Mouse (Mus musculus): ENCODE data around the gene Ecsit.

Ecsit gene

DNA sequence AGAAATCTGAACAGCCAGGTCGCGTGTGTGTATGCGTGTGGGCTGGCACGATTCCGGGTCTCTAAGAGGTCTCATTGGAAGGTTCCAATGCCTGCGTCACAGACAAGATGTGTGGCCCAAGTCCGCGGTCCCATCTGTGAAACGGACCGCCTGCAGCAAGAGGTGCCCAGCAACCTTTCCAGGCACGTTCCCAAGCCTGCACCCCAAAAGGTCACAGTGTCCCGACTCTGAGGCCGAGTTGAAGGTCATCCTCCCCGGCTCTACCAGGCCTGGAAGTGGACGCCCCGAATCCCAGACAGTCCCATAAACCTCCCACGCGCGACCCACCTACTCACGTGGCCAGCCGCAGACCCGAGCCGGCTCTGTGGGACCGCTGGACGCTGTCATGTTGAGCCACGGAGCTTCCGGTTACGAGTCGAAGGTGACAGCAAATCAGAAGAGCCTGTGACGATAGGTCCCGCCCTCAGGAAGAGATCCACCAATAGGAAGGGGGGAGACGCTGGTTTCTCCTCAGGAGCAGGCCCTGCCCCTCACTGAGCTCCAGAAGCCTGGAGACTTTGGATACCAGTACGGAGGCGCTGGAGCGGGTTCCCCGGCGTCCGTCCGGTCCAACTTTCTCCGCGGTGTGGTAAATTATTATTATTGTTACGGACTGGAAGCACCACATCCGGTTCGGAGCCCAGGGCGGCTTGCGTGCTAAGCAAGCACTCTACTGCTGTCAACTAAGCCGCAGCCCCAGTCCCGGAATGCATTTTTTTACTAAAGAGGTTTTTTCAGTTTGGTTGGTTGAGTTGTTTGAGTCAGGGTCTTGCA, at the start of gene Ecsit:
TSS of gene Ecsit (minus strand) at position 417 of the 813 bp plus-strand sequence.
- peak; percentile 92 to 95 for DNase-seq (ENCODE audit: low spot score in 2 of 2)

DNA sequence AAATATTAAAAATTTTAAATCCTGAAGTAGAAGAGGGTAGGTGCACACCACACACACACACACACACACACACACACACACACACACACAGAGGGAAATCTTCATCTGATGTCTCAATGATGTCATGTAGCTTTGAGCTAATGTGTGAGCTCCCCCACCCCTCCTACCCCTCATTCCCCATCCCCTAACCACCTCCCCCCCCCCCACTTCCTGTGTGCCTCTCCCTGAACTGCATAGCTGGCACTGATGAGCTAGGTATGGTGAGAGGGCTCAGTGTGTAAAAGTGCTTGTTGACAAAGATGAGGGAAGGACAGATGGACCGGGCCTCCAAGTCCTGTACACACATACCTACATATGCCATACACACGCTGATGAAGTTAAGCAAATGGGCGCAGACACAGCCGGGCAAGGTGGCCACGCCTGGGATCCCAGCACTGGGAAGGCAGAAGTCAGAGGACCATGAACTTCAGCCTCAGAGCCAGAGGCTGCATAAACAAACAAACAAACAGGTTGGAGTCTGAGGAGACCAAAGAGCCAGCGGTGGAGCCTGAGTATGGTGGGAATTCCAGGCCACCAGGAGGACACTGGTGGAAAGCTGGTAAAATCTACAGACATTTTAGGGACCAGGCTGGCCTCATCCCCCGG, 49.1 kb upstream of the Ecsit start:
- no peak for DNase-seq (ENCODE audit: low spot score in 2 of 2)

DNA sequence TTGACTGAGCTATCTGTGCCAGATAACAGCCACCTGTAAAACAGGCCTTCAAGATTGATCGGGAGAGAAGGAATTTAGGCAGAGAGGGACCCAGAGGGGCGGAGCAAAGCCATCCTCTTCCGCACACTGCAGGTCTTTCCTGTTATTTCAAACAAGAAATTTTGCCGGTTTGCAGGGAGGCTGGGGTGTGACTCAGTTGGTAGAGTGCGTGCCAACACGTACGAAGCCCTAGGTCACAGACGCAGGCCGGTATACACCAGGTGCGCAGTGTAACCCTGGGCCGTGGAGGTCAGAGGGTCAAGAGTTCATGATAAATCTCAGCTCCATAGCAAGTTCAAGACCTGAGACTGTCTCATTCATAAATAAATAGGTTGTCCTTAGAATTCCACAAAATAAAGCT, 47.0 kb upstream of the Ecsit start:
- DNase-seq (ENCODE audit: low spot score in 2 of 2): no peak

DNA sequence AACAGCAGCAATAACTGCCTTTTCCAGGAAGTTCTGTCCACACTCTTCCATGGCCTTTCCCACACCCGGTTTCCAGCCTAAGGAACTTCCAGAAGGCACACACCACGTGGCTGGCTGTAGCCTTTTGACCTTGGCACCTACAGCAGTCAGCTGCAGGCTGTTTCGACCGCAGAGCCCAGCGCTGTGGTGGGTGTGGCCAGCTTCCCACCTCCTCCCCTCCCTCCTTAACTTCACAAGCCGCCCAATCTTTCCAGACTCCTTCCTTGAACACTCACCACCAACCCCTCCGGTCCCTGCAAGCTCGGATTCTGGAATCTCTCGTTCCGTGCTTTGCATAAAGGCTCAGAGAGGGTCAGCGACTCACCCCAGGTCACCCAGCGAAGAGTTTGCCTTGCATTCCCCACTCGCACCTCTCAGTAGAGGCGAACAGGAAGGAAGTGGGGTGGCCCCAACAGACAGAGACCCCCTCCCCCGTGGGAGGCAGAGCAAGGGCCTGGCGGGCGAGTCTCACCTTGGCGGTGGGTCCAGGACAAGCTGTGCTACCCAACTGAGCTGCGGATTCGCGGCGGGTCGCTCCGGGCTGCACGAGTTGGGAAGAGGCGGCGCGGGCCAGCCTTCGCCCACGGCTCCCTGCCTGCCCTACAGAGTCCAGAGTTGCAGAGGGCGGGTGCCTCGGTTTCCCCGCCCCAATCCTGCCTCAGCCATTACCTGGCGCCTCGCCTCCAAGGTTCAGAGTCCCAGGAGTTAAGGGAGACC, 46.2 kb upstream of the Ecsit start:
- no peak for DNase-seq (ENCODE audit: low spot score in 2 of 2)

DNA sequence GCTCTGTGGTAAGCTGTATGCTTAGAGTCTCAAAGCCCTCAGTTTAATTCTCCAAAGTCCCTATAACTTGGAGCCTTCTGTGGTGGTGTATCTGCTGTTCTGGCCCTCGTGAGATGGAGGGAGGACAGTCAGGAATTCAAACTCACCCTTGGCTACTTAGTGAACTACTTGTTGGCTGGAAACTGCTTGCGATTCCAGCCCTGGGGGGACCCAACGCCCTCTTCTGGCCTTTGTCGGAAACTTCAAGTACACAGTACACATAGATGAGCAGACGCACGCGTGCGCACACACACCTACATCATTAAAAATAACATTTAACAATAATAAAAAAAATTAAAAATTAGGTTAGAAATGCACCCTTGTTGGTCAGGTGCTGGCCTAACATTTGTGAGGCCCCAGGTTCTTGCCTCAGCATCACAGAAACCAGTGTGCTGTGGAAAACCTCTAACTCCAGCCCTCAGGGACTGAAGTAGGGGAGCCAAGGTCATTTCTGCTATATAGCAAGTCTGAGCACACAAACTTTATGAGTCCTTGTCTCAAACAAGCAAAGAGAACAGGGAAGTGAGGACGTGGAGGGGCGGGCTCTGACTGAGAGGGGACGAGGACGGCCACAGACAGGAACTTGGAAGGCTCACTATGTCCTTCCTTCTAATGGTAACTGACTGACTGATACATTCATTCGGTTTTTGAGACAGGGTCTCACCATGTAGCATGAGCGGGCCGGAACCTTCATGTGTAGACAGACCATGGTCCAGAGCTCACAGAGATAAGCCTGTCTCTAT, 40.2 kb upstream of the Ecsit start:
- no peak for DNase-seq (ENCODE audit: low spot score in 2 of 2)

DNA sequence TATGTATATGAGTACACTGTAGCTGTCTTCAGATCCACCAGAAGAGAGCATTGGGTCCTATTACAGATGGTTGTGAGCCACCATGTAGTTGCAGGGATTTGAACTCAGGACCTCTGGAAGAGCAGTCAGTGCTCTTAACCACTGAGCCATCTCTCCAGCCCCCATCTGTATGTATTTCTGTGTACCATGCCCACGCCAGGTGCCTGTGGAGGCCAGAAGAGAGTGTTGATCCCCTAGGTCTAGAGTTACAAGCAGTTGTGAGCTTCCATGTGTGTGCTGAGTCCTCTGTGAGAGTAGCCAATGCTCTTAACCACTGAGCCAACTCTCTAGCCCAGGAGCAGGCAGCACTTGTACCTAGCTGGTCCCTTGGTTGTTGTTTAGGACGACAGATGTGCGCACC, 38.9 kb upstream of the Ecsit start:
- DNase-seq (ENCODE audit: low spot score in 2 of 2): no peak

DNA sequence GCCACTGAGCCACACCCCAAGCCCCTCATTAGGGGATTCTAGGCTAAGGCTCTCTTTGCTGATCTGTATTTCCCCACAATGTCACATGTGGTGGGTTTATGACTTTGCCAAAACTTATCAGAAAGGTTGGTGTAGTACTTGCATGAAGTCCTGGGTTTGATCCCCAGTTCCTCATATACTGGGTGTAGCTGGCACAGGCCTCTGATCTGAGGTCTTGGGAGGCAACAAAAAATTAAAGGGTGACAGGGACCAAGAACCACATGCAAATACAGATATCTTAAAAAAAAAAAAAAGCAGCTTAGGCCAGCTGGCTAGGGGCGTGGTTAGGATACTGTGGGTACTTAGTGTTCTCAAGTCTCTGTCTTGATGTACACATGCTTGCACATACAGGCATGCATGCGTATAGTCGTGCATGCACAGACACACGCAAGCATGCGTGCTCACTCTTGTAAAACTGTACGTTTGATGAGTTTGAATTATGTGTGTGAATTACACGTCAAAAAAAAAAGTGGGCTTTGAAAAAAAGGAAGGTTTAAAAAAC, 37.9 kb upstream of the Ecsit start:
- DNase-seq (ENCODE audit: low spot score in 2 of 2): no peak

DNA sequence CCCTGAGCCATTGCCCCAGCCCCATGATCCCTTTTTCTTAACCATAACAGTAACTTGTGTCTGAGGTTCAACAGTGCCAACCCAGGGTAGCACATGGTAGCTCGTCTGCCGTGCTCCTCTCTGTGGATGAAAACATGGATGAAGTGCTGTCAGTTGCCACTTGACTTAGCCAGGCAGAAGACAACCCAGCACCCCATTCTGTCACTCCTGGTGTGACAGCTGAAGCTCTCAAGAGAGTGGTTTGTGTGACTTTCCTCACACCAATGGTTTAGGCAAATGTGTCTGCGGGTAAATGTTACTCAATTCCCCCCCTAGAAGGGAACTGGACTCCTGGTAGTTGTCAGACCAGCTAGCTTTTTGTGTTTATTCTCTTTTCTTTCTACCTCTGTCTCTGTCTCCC, 36.8 kb upstream of the Ecsit start:
- DNase-seq (ENCODE audit: low spot score in 2 of 2): no peak

DNA sequence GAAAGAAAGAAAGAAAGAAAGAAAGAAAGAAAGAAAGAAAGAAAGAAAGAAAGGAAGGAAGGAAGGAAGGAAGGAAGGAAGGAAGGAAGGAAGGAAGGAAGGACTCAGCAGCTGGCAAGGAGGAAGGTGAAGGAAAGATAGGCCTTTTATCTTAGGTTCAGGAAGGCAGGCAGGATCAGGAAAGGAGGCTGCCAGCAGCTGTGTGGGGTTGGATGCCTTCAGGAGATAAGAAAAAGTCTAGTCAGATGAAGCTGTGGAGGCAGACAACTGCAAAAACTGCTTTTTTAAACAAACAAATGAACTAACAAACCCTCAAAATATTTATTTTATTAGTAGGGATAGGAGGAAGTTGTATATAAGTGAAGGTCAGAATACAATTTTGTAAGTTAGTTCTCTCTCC, 36.3 kb upstream of the Ecsit start:
- DNase-seq (ENCODE audit: low spot score in 2 of 2): no peak

DNA sequence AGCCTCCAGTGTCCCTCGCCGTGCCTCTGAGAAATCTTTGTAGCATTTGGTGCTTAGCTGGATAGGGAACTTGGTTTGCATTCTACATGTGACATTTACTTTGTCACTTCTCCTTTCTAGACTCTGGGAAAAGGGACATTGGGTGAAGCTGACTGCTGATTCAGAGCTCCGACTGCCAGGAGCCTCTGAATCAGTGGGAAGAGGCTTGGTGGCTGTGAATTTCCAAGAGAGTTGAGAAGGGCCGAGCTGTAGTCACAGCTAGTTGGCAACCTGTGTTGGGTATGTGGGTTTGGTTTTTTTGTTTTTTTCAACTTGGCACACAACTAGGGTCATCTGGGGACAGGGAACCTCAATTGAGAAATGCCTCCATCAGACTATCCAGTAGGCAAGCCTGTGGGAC, 34.3 kb upstream of the Ecsit start:
- DNase-seq (ENCODE audit: low spot score in 2 of 2): no peak

DNA sequence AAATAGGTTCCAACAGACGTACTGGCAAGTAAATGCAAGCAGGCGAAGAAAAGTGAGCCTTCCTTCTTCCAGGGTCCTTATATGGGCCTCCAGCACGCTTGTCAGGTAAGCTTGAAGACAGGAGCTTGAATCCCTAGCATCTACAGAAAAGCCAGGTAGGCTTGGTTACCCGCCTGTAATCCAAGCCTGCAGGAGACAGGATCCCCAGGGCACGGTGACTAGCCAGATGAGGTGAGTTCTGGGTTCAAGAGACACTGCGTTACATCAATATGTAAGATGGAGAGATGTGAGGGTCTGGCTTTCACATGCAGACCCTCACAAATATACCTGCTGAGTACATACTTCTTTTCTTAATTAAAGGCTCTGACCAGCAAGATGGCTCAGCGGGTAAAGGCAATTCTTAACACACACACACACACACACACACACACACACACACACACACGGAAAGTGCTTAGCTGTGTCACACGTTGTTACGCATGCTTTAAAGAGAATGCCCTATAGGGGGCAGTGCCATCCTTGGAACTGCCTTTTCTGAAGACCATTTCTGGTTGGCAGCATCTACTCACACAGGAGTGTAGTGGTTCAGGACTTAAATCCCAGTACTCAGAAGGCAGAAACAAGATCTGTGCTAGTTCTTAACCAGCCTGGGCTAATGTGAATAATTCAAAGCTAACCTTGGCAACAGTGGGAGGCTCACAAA, 32.7 kb upstream of the Ecsit start:
- DNase-seq (ENCODE audit: low spot score in 2 of 2): peak in 1 of 2 experiments; percentile 30

DNA sequence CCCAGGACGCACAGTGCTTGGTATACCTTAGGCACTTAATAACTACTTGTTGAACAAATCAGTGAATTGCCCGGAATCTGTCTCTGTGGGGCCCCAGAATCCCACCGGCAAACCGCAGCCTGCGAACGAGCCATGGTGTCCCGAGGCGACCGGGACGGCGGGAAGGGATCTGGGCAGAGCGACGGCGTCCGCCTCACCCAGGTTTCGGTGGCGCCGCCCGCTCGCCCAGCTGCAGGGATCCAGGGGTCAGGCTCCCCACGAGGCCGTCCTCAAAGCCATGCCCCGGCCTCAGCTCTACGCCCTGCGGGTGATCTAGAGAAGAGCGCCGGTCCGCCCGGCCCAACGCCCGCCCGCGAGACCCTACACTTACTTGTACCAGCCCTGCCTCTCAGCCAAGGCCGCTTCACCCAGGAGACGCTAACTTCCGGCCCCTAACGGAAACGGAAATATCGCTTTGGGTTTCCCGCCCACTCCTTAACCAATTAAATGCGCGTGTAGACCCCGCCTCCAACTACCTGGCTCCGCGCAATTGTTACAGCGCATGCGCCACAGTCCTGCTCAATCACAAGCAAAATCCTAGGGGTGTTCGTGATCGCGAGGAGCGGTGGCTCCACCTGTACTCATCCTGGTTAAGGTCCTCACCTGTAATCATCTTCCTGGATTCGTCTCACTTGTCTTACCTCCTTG, 31.6 kb upstream of the Ecsit start, which contains the start of gene Elof1:
TSS of gene Elof1 (minus strand) at position 433 of the 687 bp plus-strand sequence.
- DNase-seq (ENCODE audit: low spot score in 2 of 2): peak; percentile 91 to 92

DNA sequence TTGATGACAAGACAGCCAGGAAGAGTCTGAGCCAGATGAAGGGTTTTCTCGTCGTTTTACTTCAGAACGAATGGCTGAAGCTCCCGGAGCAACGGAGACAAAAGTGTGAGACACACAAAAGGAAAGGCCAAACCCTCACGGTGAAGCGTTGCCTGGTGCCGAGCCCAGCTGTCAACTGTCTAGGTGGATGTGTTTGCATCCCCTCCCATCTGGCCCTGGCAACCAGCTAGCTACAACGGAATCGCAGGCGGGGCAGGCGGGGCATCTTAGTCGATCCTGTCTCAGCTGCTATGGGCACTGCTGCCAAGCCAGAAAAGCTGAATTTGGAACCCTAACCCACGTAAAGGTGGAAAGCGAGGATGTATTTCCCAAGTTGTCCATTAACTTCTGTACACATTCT, 30.8 kb upstream of the Ecsit start:
- no peak for DNase-seq (ENCODE audit: low spot score in 2 of 2)

DNA sequence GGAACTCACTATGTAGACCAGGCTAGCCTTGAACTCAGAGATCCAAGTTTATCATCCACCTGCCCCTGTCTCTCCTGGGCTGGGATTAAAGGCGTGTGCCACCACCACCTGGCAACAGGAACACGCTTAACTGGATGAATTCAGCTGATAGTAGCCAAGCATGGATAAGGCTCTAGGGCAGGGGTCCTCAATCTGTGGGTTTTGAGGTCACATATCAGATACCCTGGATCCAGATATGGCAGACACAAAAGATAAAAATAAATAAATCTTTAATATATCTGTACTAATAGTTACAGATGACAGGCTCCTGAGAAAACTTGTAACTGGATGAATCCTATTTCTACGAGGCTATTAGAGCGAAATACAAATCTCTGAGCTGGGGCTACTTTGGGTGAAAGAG, 30.4 kb upstream of the Ecsit start:
- DNase-seq (ENCODE audit: low spot score in 2 of 2): no peak

DNA sequence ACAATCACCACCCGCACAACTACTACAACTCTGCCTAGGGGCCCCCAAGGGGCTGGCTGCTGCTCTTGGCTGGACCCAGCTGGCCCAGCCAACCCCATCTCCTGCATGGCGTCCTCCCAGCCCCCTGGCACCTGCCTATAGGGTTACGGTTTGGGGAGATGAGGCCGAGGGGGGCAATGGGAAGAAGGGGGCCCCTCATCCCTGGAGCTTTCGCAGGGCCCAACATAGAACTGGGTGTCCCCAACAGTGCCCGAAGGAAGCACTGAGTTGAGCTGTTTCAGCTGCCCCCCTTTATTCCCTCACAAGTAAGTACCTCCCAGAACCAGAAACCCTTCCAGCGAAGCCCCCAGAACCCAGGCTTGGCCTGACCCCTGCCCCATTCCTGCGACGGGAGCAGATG, 23.0 kb upstream of the Ecsit start:
- DNase-seq (ENCODE audit: low spot score in 2 of 2): no peak

DNA sequence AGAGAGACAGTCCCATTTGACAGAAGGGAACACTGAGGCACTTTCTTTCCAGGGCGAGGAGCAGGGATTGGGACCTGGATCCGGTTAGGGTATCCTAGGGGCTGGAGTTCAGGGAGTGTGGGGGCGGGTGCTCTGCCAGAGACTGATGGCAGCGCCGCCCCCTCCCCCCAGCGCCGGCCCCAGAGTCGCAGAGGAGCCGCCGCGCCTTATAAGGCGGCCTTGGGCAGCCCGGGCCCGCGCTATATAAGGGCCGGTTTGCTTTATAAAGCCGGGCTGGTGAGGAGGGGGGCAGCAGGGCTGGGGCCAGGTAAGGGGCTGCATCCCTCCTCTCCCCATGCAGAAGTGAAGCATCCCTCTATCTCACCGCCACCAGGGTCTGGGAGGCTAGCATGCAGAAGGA, 14.7 kb upstream of the Ecsit start:
- no peak for DNase-seq (ENCODE audit: low spot score in 2 of 2)

DNA sequence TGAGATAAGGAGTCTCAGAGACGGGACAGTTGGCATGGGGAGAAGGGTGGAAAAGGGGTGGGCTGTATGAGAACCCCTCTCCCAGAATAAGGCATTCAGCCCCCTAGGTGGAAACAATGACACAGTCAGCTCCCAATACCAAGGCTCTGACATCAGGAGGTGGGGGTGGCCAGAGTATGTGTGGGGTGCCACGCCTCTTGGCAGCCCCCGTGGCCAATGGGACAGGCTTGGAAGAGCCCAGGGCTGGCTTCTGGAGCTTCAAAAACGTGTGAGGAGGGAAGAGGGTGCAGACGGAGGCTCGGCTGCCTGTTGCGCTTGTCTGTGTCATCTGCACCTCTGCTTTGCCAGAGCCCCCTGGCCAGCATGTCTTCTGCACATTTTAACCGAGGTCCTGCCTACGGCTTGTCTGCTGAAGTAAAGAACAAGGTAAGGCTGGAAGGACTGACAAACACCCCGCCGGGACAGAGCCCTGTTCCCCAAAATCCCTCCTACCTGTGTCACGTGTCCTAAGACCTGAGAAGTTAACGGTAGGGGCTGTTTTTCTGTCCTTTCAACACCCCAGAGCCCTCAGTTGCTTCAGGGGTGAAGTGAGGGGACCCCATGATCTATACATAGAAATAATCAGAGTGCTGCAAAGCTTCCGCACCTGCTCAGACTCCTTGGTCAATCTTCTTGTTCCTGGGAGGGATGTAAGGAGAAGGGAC, 13.9 kb upstream of the Ecsit start, which contains the start of gene Cnn1:
TSS of gene Cnn1 (plus strand) at position 224 of the 704 bp plus-strand sequence.
- no peak for DNase-seq (ENCODE audit: low spot score in 2 of 2)

DNA sequence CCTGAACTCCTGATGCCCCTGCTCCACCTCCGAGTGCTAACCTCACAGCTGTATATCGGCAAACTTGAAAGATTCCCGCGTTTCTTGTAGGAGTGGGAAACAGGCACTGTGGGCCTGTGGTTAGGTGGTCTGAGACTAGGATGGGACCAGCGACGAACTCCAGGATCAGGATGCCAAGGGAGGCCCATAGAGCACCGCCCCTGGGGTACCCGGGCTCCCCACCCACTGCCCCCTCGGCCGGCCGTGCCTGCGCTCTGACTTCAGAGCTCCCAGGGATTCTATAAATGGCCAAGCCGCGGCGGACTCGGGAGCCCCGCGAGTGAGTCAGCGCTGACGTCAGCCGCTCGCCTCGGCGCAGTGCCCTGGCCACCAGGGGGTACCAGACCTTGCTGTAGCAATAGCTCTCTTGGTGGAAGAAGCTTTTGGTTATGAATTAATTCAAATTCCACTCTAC, 10.6 kb upstream of the Ecsit start:
- DNase-seq (ENCODE audit: low spot score in 2 of 2): peak in 1 of 2 experiments; percentile 65

DNA sequence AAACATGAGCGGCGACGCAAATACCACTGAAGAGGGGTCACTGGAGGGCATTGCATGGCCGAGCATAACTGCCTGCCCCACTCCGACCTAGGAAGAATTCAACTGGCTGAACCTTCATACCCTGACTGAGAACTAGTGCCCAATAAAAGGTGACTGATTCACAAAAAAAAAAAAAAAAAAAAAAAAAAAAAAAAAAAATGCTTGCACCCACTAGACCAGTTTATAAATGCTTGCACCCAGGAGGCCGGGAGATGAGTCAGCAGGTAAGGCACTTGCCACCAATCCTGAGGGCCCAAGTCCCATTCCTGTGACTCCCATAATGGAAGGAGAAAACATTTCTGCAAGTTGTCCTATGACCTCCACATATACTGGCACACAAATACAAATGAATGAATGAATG, 7.5 kb upstream of the Ecsit start:
- DNase-seq (ENCODE audit: low spot score in 2 of 2): no peak
